Mouse (Mus musculus) cerebellum, postnatal 4 days (tissue): ENCODE measurements around the gene Gm49384.

Experiments used
- DNase-seq, 2 experiments: peaks; one replicate each; pipeline ENCODE4 v3.0.0; 2022; ENCODE audit warnings: low spot score in 2 of 2, mixed read lengths in 1 of 2

The Gm49384 gene

DNA sequence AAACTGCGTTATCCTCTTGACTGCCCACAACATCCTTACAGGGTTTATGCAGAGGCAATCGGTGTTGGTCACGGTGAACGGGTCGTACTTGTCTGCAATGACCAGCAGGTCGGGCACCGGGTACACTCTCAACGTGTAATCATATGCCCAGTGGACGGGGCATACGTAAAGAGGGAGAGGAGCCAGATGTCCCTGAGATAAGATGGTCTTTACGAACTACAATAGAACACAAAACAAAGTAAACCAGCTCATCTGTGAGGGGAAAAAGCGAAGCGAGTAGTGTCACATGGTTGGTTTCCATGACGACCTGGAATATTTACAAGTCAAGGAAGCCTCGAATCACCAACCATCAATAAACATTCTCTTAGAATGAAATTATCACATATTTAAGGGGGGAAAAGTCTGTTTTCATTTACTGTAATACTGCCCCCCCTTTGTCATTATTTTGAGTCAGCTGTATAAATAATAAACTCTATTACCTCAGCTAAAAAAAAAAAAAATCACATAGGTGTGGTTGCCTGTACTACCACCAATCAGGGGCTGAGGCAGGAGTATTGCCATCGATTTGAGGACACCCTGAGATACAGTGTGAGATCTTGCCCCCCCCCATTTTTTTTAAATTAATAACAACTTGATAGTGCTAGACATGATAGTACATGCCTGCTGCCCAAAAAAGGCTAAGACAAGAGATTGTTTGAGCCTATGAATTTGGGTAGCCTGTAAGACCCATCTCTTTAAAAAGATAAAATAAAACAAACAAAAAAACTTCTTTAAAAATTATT, at the start of gene Gm49384:
Gene Gm49384 (minus strand): TSS at position 216 of the 782 bp plus-strand sequence.
- no peak for DNase-seq

GRCm38 (mm10) chr12:69253806-69254205, 49.7 kb upstream of the Gm49384 start:
- no peak for DNase-seq

GRCm38 (mm10) chr12:69250756-69251155, 46.7 kb upstream of the Gm49384 start:
- no peak for DNase-seq

- no peak for DNase-seq
Observed at GRCm38 (mm10) chr12:69249766-69250165, 45.7 kb upstream of the Gm49384 start.

- peak; percentile 52 to 74 for DNase-seq
Observed at GRCm38 (mm10) chr12:69241771-69242431, 37.8 kb upstream of the Gm49384 start.

GRCm38 (mm10) chr12:69241405-69241770, 37.3 kb upstream of the Gm49384 start:
- no peak for DNase-seq

DNA sequence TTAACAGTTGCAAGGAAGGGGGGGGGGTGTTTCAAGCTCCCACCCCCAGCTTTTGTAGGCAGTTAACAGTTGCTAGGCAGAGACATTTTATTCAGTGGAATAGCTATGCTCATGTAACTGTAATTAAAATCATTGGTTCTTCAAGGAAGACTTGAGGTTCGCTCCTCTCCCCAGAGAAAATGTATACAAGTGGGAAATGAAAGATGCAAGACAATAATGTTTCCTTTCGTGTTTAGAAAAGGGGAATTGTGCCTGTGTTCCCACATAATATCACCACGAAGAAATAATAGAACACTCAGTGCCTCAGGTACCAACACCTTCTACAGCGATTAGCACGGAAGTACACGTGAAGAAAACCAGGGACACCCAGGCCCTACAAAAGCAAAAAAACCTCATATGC, 36.8 kb upstream of the Gm49384 start, which contains the start of gene Klhdc1:
Gene Klhdc1 (plus strand): TSS at position 301 of the 400 bp plus-strand sequence.
- DNase-seq, result no peak

- DNase-seq, result no peak
Observed at GRCm38 (mm10) chr12:69238284-69238683, 34.2 kb upstream of the Gm49384 start.

DNA sequence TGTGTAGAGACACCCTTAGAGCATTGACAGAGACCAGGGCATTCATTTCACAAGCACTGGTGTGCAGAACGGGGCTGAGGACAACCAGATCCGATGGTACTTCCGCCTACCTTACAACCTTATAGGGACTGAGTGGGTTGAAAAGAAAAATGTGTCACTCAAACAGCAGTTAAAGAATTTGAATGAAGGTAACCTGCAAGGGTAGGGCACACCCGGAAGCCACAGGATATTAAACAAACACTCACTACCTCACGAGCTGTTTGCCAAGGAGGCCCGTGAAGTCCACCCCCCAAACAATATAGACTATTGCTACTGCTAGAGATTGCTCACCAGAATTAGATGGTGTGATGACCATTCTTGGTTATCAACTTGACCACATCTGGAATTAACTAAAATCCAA, 31.7 kb upstream of the Gm49384 start:
- no peak for DNase-seq

DNA sequence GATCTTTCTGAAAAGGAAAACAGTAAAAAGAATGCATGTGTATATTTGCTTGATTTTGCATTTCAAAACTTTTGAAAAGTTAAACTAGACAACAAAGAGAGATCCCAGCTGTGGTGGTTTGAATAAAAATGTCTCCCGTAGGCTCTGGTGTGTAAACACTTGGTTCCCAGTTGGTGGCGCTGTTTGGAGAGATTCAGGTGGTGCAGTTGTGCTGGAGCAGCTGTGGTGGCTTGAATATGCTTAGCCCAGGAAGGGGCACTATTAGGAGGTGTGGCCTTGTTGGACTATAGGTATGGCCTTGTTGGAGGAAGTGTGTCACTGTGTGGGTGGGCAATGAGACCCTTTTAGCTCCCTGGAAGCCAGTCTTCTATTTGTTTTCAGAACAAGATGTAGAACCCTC, 25.2 kb upstream of the Gm49384 start:
- peak in 1 of 2 experiments; percentile 10 for DNase-seq

DNA sequence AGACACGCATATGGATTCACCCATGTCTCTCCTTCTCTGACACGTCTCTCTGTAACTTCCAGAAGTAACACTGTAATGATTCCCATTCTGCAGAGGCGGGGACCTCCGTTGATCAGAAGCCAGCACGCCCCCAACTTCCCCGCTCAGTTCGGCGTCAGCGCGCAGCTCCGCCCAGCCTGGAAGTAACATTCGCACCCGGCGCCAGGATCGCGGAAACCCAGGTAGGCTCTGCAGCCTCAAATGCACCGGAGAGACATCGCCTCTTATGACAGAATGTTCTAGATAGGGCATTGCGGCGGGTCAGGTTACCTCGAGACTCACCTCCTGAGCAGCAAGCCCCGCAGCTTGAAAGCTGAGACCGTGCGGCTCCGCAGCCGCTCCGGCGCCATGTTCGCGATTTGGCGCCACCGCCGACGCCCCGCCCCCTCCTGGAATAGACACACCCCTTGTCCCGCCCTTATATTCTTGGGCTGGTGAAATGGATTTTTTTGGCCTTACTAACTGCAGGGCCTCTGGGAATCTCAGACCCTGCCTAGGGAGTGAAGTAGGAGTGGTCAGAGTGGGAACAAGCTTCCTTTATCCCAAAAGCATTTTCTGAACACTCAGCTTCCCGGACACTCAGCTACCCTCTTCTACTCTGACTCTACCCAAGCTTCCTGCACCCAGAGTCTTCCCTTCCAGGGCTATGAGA, 23.9 kb upstream of the Gm49384 start, which contains the start of gene Pole2:
Gene Pole2 (minus strand): TSS at position 420 of the 691 bp plus-strand sequence.
- DNase-seq, result peak; percentile 70 to 87

DNA sequence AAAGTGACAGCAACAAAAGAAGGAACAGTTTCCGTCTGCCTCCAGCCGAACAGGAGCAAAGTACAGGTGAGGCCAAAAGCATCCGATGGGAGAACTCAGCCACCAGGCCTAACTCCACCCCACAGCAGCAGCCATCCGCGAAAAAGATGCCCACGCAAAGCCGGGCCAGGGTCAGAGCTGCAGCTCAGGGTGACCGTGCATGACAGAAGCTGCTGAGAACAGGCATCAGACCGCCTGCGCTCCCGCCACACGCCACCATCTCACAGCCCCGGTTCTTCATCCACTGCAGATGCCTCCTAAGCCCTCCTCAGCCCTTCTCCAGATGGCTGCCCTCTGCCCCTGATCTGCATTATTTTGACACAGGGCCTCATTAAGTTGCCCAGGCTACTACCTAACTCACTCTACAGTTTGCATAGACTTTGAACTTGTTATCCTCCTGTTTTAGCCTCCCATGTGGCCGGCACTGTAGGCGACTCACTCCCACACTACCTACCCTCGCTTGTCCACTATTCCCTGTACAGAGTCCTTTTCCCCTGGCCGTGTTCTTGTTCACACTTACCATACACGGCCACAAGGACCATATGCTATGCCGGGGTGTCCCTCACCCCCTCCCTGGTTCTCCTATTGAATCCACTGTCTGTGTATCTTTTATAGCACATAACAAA, 16.7 kb upstream of the Gm49384 start:
- no peak for DNase-seq

GRCm38 (mm10) chr12:69216587-69216986, 12.5 kb upstream of the Gm49384 start:
- DNase-seq, result no peak

- DNase-seq, result no peak
Observed at GRCm38 (mm10) chr12:69215000-69215785, 11.1 kb upstream of the Gm49384 start.

DNA sequence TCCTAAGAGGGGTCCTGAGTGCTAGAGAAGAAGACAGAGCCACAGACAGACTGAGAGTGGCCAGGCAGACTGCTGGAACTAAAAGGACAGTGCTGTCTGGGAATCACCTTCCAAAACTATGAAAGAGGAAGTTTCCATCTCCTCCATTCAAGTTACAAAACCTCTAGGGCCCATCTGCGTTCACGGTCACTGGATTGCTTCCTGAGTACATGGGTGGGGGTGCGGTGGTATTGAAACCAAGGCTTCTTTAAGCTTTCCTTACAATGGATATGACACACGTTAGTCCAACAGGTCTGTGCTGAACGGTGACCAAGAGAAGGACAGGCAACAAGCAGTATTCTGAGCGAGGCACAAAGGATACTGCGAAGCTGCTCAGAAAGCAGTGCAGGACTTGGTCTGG, 10.3 kb upstream of the Gm49384 start:
- DNase-seq, result no peak

GRCm38 (mm10) chr12:69213186-69213777, 9.2 kb upstream of the Gm49384 start:
- no peak for DNase-seq

DNA sequence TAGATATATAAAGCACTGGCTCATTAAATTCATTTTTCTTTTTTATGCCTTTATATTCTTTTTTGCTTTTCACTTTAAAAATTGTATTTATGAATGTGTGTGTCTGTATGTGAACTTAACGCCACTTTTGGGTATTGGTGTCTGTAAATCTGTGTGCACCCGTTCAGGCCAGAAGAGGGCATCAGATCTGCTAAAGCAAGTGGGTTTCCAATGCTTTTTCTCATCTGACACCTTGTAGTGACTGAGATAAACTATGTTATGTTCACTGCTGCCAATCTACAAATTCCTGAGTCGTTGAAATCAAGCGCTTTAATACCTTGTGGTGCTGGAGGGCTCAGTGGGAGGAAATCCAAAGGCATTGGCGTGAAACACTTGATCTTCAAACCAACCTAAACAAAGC, 7.0 kb upstream of the Gm49384 start:
- no peak for DNase-seq

DNA sequence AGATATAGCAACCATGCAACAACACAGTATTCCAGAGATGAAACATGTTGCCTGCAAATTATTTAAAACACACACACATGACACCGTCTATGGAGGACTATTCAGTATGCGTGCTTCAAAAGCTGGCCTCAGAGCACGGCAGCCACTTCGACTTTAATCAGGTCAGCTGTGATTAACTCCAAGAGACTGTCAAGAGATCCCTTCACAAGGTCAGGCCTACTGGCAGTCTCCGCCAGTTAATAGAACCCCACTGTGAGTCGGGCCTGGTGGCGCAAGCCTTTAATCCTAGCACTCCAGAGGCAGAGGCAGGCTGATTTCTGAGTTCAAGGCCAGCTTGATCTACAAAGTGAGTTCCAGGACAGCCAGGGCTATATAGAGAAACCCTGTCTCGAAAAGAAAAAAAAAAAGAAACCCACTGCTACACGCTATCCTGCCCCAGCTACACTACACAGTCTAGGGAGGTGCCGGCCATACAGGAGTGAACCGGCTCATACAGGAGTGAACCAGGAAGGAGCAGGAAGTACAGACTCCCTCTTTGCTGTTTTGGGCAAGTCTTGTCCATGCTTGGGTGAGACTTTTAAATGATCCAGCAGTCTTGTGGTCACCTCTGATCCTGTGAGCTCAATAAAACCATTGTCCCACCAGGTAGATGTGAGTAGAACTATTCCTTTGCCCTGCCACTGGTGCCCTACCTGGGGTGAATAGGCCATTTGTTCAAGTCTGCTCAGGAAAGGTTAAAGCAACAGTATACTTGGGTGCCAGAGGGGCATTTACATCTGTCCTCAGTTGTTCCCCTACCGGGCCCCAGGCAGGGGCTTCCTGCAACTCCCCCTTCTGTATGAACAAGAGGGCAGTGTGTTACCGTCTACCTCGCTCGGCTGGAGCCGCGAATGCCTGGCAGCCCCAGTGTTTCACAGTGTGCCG, 6.3 kb upstream of the Gm49384 start:
- no peak for DNase-seq

GRCm38 (mm10) chr12:69208520-69208919, 4.5 kb upstream of the Gm49384 start:
- DNase-seq, result no peak

- DNase-seq, result no peak
Observed at GRCm38 (mm10) chr12:69207926-69208325, 3.9 kb upstream of the Gm49384 start.
